9 mouse cellular contexts compared by ENCODE assay signal in the genomic region with DNA sequence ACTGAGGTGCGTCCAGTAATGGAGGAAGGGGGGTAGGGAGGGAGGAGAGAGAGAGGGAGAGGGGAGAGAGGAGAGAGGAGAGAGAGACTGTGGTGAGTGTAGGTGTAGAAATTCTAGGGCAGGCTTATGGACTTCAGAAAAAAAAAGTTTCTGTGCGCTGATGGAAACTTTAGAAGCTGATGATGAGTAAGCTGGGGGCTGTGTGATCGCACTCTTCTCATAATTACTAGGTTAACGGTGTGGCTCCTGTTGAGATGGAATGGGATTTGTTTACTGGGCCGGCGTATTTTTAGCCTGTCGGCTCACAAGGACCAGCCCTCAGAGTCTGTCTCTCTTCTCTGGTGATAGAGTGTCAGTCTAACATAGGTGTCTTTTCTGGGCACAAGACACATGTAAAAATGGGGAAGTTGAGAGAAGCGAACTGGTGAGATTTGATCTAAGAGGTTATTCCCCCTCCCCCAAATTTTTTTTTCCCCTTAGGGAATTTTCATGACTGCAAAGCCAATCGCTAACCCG. TPM values are rescaled to one million over a fixed set of nuclear protein-coding genes. Genes with fewer than 3 reads are reported as not detected.
DNase-seq lines count a peak whose midpoint lies in the region; ATAC-seq and TF ChIP-seq lines count a peak whose summit lies in the region.
"Had no signal": no experiment of that assay in that cellular context is flagged by ENCODE, and none has a peak within 500 bp of the region (broad histone marks: within the 10 kb centered on the region; RNA-seq: fewer than 3 reads in every experiment).

No protein-coding gene starts in this region.

- intact Hi-C loops in heart, postnatal 10 days (cut with DNase I), result loop anchor here (2.0 kb wide), 1 partner anchor 44 kb away; no protein-coding TSS in a partner anchor

- 0 out of 2 replicates have a peak, but pooled peaks have one; percentile 10 for ATAC-seq in stomach, postnatal 0 days (ENCODE audit: low FRiP score, low TSS enrichment)
- ATAC-seq in cerebellum, adult (ENCODE audit: insufficient number of reproducible peaks, low FRiP score, low TSS enrichment), result no peak

- no peak for DNase-seq in thymus, adult 2 months
- DNase-seq in thymus, postnatal 4 days, result no peak
- DNase-seq in embryo, embryonic 9.5 days (ENCODE audit: extremely low spot score), result peak; percentile 20
- peak; percentile 35 to 37 for DNase-seq in heart, postnatal 10 days
- no peak for DNase-seq in stomach, postnatal 0 days (ENCODE audit: low spot score)
- no peak for DNase-seq in urinary bladder, postnatal 4 days (ENCODE audit: low spot score in 2 of 2)

- TF ChIP-seq CTCF in thymus, adult 2 months (IDR thresholded peaks at IDR 0.05; ENCODE audit: borderline replicate concordance, control insufficient read depth, extremely low read depth, insufficient read depth, low read length, poor library complexity), result no peak
- TF ChIP-seq CTCF in stomach, postnatal 0 days (IDR thresholded peaks at IDR 0.05; ENCODE audit: low read depth), result no peak

- H3K4me2 ChIP-seq in stomach, postnatal 0 days (replicated peaks; ENCODE audit: low read depth), result peak overlapping the region; percentile 87

- TF ChIP-seq EP300 in stomach, postnatal 0 days (optimal IDR thresholded peaks at IDR 0.05), result no peak

- peak overlapping the region; percentile 98; the same call in 1 of the 2 replicates for H3K4me3 ChIP-seq in thymus, adult 2 months (ENCODE audit: control insufficient read depth, insufficient read depth, low read length)
- H3K4me3 ChIP-seq in macrophage (ENCODE audit: inconsistent target), result peak overlapping the region; percentile 79
- H3K4me3 ChIP-seq in stomach, postnatal 0 days (ENCODE audit: low read depth, low read length), result peak overlapping the region; percentile 94

- peaks cover 36% of the 10 kb centered on the region for H3K79me2 ChIP-seq in macrophage (ENCODE audit: inconsistent target)

- no peak for TF ChIP-seq POLR2A in thymus, adult 2 months (IDR thresholded peaks at IDR 0.05; ENCODE audit: control insufficient read depth, extremely low read depth, insufficient read depth, low read length, poor library complexity)

- no peaks in the 10 kb centered on the region for H3K36me3 ChIP-seq in thymus, adult 2 months (ENCODE audit: control insufficient read depth, insufficient read depth, low read length)
- no peaks in the 10 kb centered on the region for H3K36me3 ChIP-seq in macrophage (ENCODE audit: inconsistent target)
- no peaks in the 10 kb centered on the region for H3K36me3 ChIP-seq in stomach, postnatal 0 days (ENCODE audit: control insufficient read depth, insufficient read depth, low read length)

- 14% methylated on average over 10 of the region's 10 CpGs for WGBS in thymus, adult 2 months
- 7% methylated on average over 10 of the region's 10 CpGs for WGBS in macrophage (ENCODE audit: missing documents)
- WGBS in stomach, postnatal 0 days, result 8% methylated on average over 10 of the region's 10 CpGs

- no peaks in the 10 kb centered on the region for H3K9me3 ChIP-seq in stomach, postnatal 0 days (ENCODE audit: control insufficient read depth, low read length)

- H3K9ac ChIP-seq in stomach, postnatal 0 days (ENCODE audit: low read length), result peak overlapping the region; percentile 93

- H3K27ac ChIP-seq in thymus, adult 2 months (ENCODE audit: control insufficient read depth, insufficient read depth, low read length), result no peak overlapping the region
- no peak overlapping the region for H3K27ac ChIP-seq in macrophage
- H3K27ac ChIP-seq in stomach, postnatal 0 days (replicated peaks), result peak overlapping the region; percentile 93

- peaks cover 14% of the 10 kb centered on the region for H3K4me1 ChIP-seq in thymus, adult 2 months (replicated peaks; ENCODE audit: control insufficient read depth, insufficient read depth, low read length)
- H3K4me1 ChIP-seq in stomach, postnatal 0 days (replicated peaks; ENCODE audit: control insufficient read depth, insufficient read depth), result no peaks in the 10 kb centered on the region; the same call in 1 of the 2 replicates

- no peaks in the 10 kb centered on the region for H3K27me3 ChIP-seq in thymus, adult 2 months (ENCODE audit: control insufficient read depth, insufficient read depth, low read length)
- H3K27me3 ChIP-seq in stomach, postnatal 0 days (ENCODE audit: control insufficient read depth, insufficient read depth, low read length), result no peaks in the 10 kb centered on the region

RNA-seq across cellular contexts. Expression of a gene that starts 1.0 kb away (rescaled TPM):
- 9.6 and 11.6 TPM in 2 replicates for polyA plus RNA-seq in thymus, adult 2 months (2012; rRNA removed)
- total RNA-seq in heart, postnatal 10 days (2021), result 10 to 100 TPM; 50.9 to 51.0 TPM
- 100 to 1,000 TPM in 2 of 26 experiments, 10 to 100 TPM in 24; 22.7 to 133 (median 45.4) TPM for total RNA-seq in macrophage (2018; cell fraction: chromatin; rRNA removed)
- total RNA-seq in macrophage (2018; cell fraction: cytosol; rRNA removed), result 10 to 100 TPM in 25 of 26 experiments, 1 to 10 TPM in 1; 9.8 to 27.5 (median 15.3) TPM
- total RNA-seq in macrophage (2018; cell fraction: nucleus; rRNA removed), result 10 to 100 TPM; 15.6 to 56.0 (median 25.7) TPM
- 9.7 to 10.5 TPM (median 10.4 TPM) in 3 replicates for polyA plus RNA-seq in macrophage (2018)
- 12.3 and 14.5 TPM in 2 replicates for polyA plus RNA-seq in stomach, postnatal 0 days (2015; fragmentation: Nextera tagmentation; extraction: Ambion mirVana)

RNA-seq across cellular contexts. Expression of a gene that starts 47.0 kb away (rescaled TPM):
- 5.8 and 7.5 TPM in 2 replicates for polyA plus RNA-seq in thymus, adult 2 months (2012; rRNA removed)
- 10 to 100 TPM; 24.7 to 34.4 TPM for total RNA-seq in heart, postnatal 10 days (2021)
- 10 to 100 TPM in 25 of 26 experiments, 1 to 10 TPM in 1; 10.0 to 70.7 (median 32.2) TPM for total RNA-seq in macrophage (2018; cell fraction: chromatin; rRNA removed)
- 10 to 100 TPM; 16.1 to 37.6 (median 25.1) TPM for total RNA-seq in macrophage (2018; cell fraction: cytosol; rRNA removed)
- 10 to 100 TPM; 10.6 to 63.5 (median 24.8) TPM for total RNA-seq in macrophage (2018; cell fraction: nucleus; rRNA removed)
- polyA plus RNA-seq in macrophage (2018), result 18.6 to 31.7 TPM (median 25.9 TPM) in 3 replicates
- polyA plus RNA-seq in stomach, postnatal 0 days (2015; fragmentation: Nextera tagmentation; extraction: Ambion mirVana), result 28.0 and 32.1 TPM in 2 replicates

RNA-seq across cellular contexts. Expression of a gene that starts 56.5 kb away (rescaled TPM):
- polyA plus RNA-seq in thymus, adult 2 months (2012; rRNA removed), result 4.0 and 5.8 TPM in 2 replicates
- 1 to 10 TPM; 6.6 to 7.8 TPM for total RNA-seq in heart, postnatal 10 days (2021)
- total RNA-seq in macrophage (2018; cell fraction: chromatin; rRNA removed), result 10 to 100 TPM in 4 of 26 experiments, 1 to 10 TPM in 22; 1.1 to 21.1 (median 5.5) TPM
- 1 to 10 TPM in 17 of 26 experiments, under 1 TPM in 9; 0.48 to 2.3 (median 1.2) TPM for total RNA-seq in macrophage (2018; cell fraction: cytosol; rRNA removed)
- total RNA-seq in macrophage (2018; cell fraction: nucleus; rRNA removed), result 10 to 100 TPM in 4 of 26 experiments, 1 to 10 TPM in 21, under 1 TPM in 1; 0.93 to 13.2 (median 3.1) TPM
- 1.2 to 2.4 TPM (median 1.8 TPM) in 3 replicates for polyA plus RNA-seq in macrophage (2018)
- polyA plus RNA-seq in stomach, postnatal 0 days (2015; fragmentation: Nextera tagmentation; extraction: Ambion mirVana), result 8.2 and 10.2 TPM in 2 replicates
- total RNA-seq: hematopoietic stem cell, adult 5-6 weeks had no signal

Comparison
In these comparisons a context has a peak if more than half of its experiments do, and no peak if none do; other contexts are left out.
1. DNase-seq: peak in embryo, embryonic 9.5 days (single experiment) and heart, postnatal 10 days (2 of 2); none in thymus, adult 2 months (single experiment), thymus, postnatal 4 days (single experiment), stomach, postnatal 0 days (single experiment) and urinary bladder, postnatal 4 days (0 of 2).
2. Peak in every context shown above with its lines, with median percentiles within 50 percentile points of each other: H3K4me3 ChIP-seq.